Mouse (Mus musculus) neural tube, embryonic 12.5 days (tissue): ENCODE results near the gene Pla2g4d. TPM values are rescaled to one million over a fixed set of nuclear protein-coding genes. Genes with fewer than 3 reads are reported as not detected.
"Not testable (repeated sequence)": the region's sequence is repeated elsewhere in the genome, so short reads cannot be mapped to it uniquely, and the experiment has no call there.

Experiments
- ATAC-seq: fragments of 200-750 bp; cut with Nextera tagmentation; 2 replicates; pipeline ENCODE4 v1.8.0; 2017; ENCODE audit warnings: low read depth, mild to moderate bottlenecking, moderate TSS enrichment, moderate library complexity; ENCODE audit not compliant: low FRiP score
- H3K27ac ChIP-seq: fragments of 300-500 bp; sonication (generic); 2 replicates; pipeline ENCODE4 v1.5.1; 2016
- H3K27me3 ChIP-seq: fragments of 300-500 bp; sonication (generic); replicated peaks from 2 replicates; pipeline ENCODE4 v1.6.1; 2016; ENCODE audit warnings: mild to moderate bottlenecking
- H3K36me3 ChIP-seq: fragments of 300-500 bp; sonication (generic); 2 replicates; pipeline ENCODE4 v1.6.1; 2016; ENCODE audit warnings: mild to moderate bottlenecking
- H3K4me1 ChIP-seq: fragments of 300-500 bp; sonication (generic); 2 replicates; pipeline ENCODE4 v1.6.1; 2016
- H3K4me2 ChIP-seq: fragments of 300-500 bp; sonication (generic); replicated peaks from 2 replicates; pipeline ENCODE4 v1.6.1; 2016; ENCODE audit warnings: mild to moderate bottlenecking
- H3K4me3 ChIP-seq: fragments of 300-500 bp; sonication (generic); 2 replicates; pipeline ENCODE4 v1.5.1; 2016
- H3K9ac ChIP-seq: fragments of 300-500 bp; sonication (generic); 2 replicates; pipeline ENCODE4 v1.6.1; 2016; ENCODE audit warnings: mild to moderate bottlenecking
- H3K9me3 ChIP-seq: fragments of 300-500 bp; sonication (generic); 2 replicates; pipeline ENCODE4 v1.6.1; 2016; ENCODE audit warnings: mild to moderate bottlenecking
- WGBS: fragments of 180-500 bp; shearing (Covaris S2); methylation state at CpG from one replicate; pipeline ENCODE4 v1.1.7; 2016; 5-methylcytosine and 5-hydroxymethylcytosine counted together
- polyA plus RNA-seq: library from polyadenylated mRNA; unstranded; fragments of >200 nt; fragmentation: Nextera tagmentation; extraction: Ambion mirVana; gene quantifications from 2 replicates; pipeline ENCODE4 v1.2.1, GENCODE M21; 2016

The Pla2g4d gene
- polyA plus RNA-seq, 1 experiment from 2014 or later: 0.05 TPM

GRCm38 (mm10) chr2:120252644-120253043 is 36.4 kb downstream of the Pla2g4d start:
- no peaks in the 10 kb centered on the region for H3K9me3 ChIP-seq
- H3K4me3 ChIP-seq: no peak overlapping the region
- no peak for ATAC-seq
- 91% methylated on average over 6 of the region's 6 CpGs for WGBS
- no peak overlapping the region for H3K27ac ChIP-seq
- no peaks in the 10 kb centered on the region for H3K4me1 ChIP-seq
- no peaks in the 10 kb centered on the region for H3K27me3 ChIP-seq
- no peak overlapping the region for H3K9ac ChIP-seq
- H3K4me2 ChIP-seq: no peak overlapping the region
- no peaks in the 10 kb centered on the region for H3K36me3 ChIP-seq

- peak; percentile 41; the same call in 1 of the 2 replicates for ATAC-seq
These were observed 43.5 kb downstream of the Pla2g4d start for GRCm38 (mm10) chr2:120245421-120246016.

GRCm38 (mm10) chr2:120244679-120245420 is 44.1 kb downstream of the Pla2g4d start, which contains the start of gene Pla2g4e:
Pla2g4e (minus strand) TSS chr2:120245335.
- Histone ChIP-seq H3K27me3 (peaks cover 6% of the 10 kb centered on the region; the same call in 1 of the 2 replicates), H3K36me3 (no peaks in the 10 kb centered on the region), H3K27ac (no peak within 1 kb of the TSS), H3K9ac (peak within 1 kb of the TSS; percentile 44; the same call in 1 of the 2 replicates), H3K4me3 (peak within 1 kb of the TSS; percentile 35), H3K4me1 (no peaks in the 10 kb centered on the region; the same call in 1 of the 2 replicates), H3K4me2 (peak within 1 kb of the TSS; percentile 75), H3K9me3 (no peaks in the 10 kb centered on the region)
- peak; percentile 70 for ATAC-seq
- 7% methylated on average over 27 of the region's 27 CpGs for WGBS

More at GRCm38 (mm10) chr2:120245421-120246016, 43.5 kb downstream of the Pla2g4d start:
- Histone ChIP-seq H3K27ac (no peak overlapping the region), H3K9me3 (no peaks in the 10 kb centered on the region), H3K9ac (peak overlapping the region; percentile 44; the same call in 1 of the 2 replicates), H3K4me3 (peak overlapping the region; percentile 35), H3K4me2 (peak overlapping the region; percentile 75), H3K27me3 (peaks cover 6% of the 10 kb centered on the region; the same call in 1 of the 2 replicates), H3K4me1 (no peaks in the 10 kb centered on the region; the same call in 1 of the 2 replicates), H3K36me3 (no peaks in the 10 kb centered on the region)
- WGBS: 14% methylated on average over 9 of the region's 9 CpGs

GRCm38 (mm10) chr2:120243995-120244394 is 45.0 kb downstream of the Pla2g4d start:
- Histone ChIP-seq H3K4me3 (no peak overlapping the region), H3K36me3 (no peaks in the 10 kb centered on the region), H3K27ac (no peak overlapping the region), H3K27me3 (peaks cover 6% of the 10 kb centered on the region; the same call in 1 of the 2 replicates), H3K9ac (no peak overlapping the region), H3K9me3 (no peaks in the 10 kb centered on the region), H3K4me1 (no peaks in the 10 kb centered on the region; the same call in 1 of the 2 replicates), H3K4me2 (0 out of 2 replicates have a peak overlapping the region, but pooled peaks have one; percentile 75)
- no peak for ATAC-seq
- WGBS: 93% methylated on average over 2 of the region's 2 CpGs

GRCm38 (mm10) chr2:120242791-120243467 is 46.1 kb downstream of the Pla2g4d start:
- H3K9me3 ChIP-seq: no peaks in the 10 kb centered on the region
- H3K4me2 ChIP-seq: no peak overlapping the region
- no peak overlapping the region for H3K27ac ChIP-seq
- H3K9ac ChIP-seq: no peak overlapping the region
- peaks cover 6% of the 10 kb centered on the region; the same call in 1 of the 2 replicates for H3K27me3 ChIP-seq
- no peak for ATAC-seq
- WGBS: 83% methylated on average over 5 of the region's 5 CpGs
- H3K4me1 ChIP-seq: no peaks in the 10 kb centered on the region; the same call in 1 of the 2 replicates
- H3K4me3 ChIP-seq: no peak overlapping the region
- H3K36me3 ChIP-seq: no peaks in the 10 kb centered on the region

- not testable (repeated sequence) for H3K36me3 ChIP-seq, H3K4me2 ChIP-seq, ATAC-seq, H3K9me3 ChIP-seq, H3K4me3 ChIP-seq, H3K27ac ChIP-seq, H3K27me3 ChIP-seq, H3K9ac ChIP-seq, H3K4me1 ChIP-seq
- 90% methylated on average over 9 of the region's 9 CpGs for WGBS
These were observed 50.3 kb downstream of the Pla2g4d start for GRCm38 (mm10) chr2:120238733-120239132.

DNA sequence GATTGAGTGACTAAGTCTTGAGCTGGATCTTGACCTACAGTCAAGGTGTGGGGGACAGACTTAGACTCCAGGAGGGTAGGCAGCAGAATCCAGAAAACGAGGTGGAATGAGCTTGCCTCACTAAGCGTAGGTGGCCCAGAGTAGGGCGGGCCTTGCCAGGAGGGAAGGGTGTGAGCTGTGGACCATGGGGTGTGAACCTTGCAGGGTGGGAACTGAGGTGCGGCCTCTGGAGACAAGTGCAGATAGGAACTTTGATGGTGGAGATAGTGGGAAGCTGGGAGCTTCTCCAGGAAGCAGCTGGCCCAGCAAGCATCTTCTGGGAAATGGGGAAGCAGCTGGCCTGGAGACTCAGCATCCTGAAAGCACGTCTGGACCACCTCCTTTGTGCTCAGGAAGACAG is 51.2 kb downstream of the Pla2g4d start:
- ATAC-seq: no peak
- Histone ChIP-seq H3K36me3 (no peaks in the 10 kb centered on the region), H3K9ac (no peak overlapping the region), H3K27ac (no peak overlapping the region), H3K9me3 (no peaks in the 10 kb centered on the region), H3K4me2 (no peak overlapping the region), H3K4me3 (no peak overlapping the region), H3K4me1 (no peaks in the 10 kb centered on the region), H3K27me3 (no peaks in the 10 kb centered on the region)
- 72% methylated on average over 5 of the region's 5 CpGs for WGBS

GRCm38 (mm10) chr2:120235947-120236640 is 52.9 kb downstream of the Pla2g4d start:
- no peak for ATAC-seq
- H3K27ac ChIP-seq: no peak overlapping the region
- WGBS: 92% methylated on average over 3 of the region's 3 CpGs
- no peaks in the 10 kb centered on the region for H3K4me1 ChIP-seq
- no peaks in the 10 kb centered on the region for H3K36me3 ChIP-seq
- H3K4me2 ChIP-seq: no peak overlapping the region
- no peaks in the 10 kb centered on the region for H3K27me3 ChIP-seq
- no peak overlapping the region for H3K9ac ChIP-seq
- no peak overlapping the region for H3K4me3 ChIP-seq
- H3K9me3 ChIP-seq: no peaks in the 10 kb centered on the region

GRCm38 (mm10) chr2:120235381-120235780 is 53.6 kb downstream of the Pla2g4d start:
- Histone ChIP-seq H3K4me3 (no peak overlapping the region), H3K4me2 (no peak overlapping the region), H3K9ac (no peak overlapping the region), H3K27ac (no peak overlapping the region), H3K27me3 (no peaks in the 10 kb centered on the region), H3K9me3 (no peaks in the 10 kb centered on the region), H3K36me3 (no peaks in the 10 kb centered on the region), H3K4me1 (no peaks in the 10 kb centered on the region)
- no peak for ATAC-seq
- 63% methylated on average over 3 of the region's 3 CpGs for WGBS

GRCm38 (mm10) chr2:120231642-120232041 is 57.4 kb downstream of the Pla2g4d start:
- no peak overlapping the region for H3K9ac ChIP-seq
- H3K36me3 ChIP-seq: no peaks in the 10 kb centered on the region
- no peaks in the 10 kb centered on the region for H3K9me3 ChIP-seq
- ATAC-seq: no peak
- H3K4me3 ChIP-seq: no peak overlapping the region
- no peaks in the 10 kb centered on the region for H3K27me3 ChIP-seq
- 69% methylated on average over 3 of the region's 3 CpGs for WGBS
- no peaks in the 10 kb centered on the region for H3K4me1 ChIP-seq
- H3K4me2 ChIP-seq: no peak overlapping the region
- H3K27ac ChIP-seq: no peak overlapping the region
